ENCODE assay signal across 9 mouse cellular contexts in genomic region chr7:132226379-132227074, GRCm38 (mm10).
A peak's percentile ranks its signal among the peaks of the same experiment; 100 is the strongest.
DNase-seq lines count a peak whose midpoint lies in the region; ATAC-seq and TF ChIP-seq lines count a peak whose summit lies in the region.
"Had no signal": no experiment of that assay in that cellular context is flagged by ENCODE, and none has a peak within 500 bp of the region (broad histone marks: within the 10 kb centered on the region; RNA-seq: fewer than 3 reads in every experiment).

No protein-coding gene starts in this region.

- no peak overlapping the region for H3K9ac ChIP-seq in embryonic facial prominence, embryonic 15.5 days
- H3K9ac ChIP-seq in heart, embryonic 15.5 days: no peak overlapping the region
- no peak overlapping the region for H3K9ac ChIP-seq in kidney, postnatal 0 days (ENCODE audit: low read depth, low read length)
- no peak overlapping the region for H3K9ac ChIP-seq in liver, adult 2 months (ENCODE audit: low read depth, low read length)
- no peak overlapping the region for H3K9ac ChIP-seq in stomach, embryonic 16.5 days (ENCODE audit: low read length)

- H3K4me1 ChIP-seq in bone marrow, adult 2 months (ENCODE audit: control insufficient read depth, insufficient read depth, low read length): no peaks in the 10 kb centered on the region
- H3K4me1 ChIP-seq in embryonic facial prominence, embryonic 15.5 days: peaks cover 25% of the 10 kb centered on the region
- H3K4me1 ChIP-seq in heart, embryonic 15.5 days (replicated peaks): peaks cover 11% of the 10 kb centered on the region
- no peaks in the 10 kb centered on the region for H3K4me1 ChIP-seq in kidney, postnatal 0 days (replicated peaks; ENCODE audit: insufficient read depth, low read length)
- H3K4me1 ChIP-seq in liver, adult 2 months (ENCODE audit: control insufficient read depth, insufficient read depth, low read length): no peaks in the 10 kb centered on the region
- peaks cover 6% of the 10 kb centered on the region; the same call in 1 of the 2 replicates for H3K4me1 ChIP-seq in stomach, embryonic 16.5 days (ENCODE audit: control insufficient read depth, insufficient read depth, low read length)

- no peak overlapping the region for H3K4me3 ChIP-seq in bone marrow, adult 2 months (replicated peaks; ENCODE audit: control insufficient read depth, low read depth, low read length)
- no peak overlapping the region for H3K4me3 ChIP-seq in embryonic facial prominence, embryonic 15.5 days (replicated peaks)
- H3K4me3 ChIP-seq in heart, embryonic 15.5 days: no peak overlapping the region
- H3K4me3 ChIP-seq in kidney, postnatal 0 days (replicated peaks; ENCODE audit: low read depth, low read length): no peak overlapping the region
- no peak overlapping the region for H3K4me3 ChIP-seq in liver, adult 2 months (ENCODE audit: insufficient read depth, low read depth, low read length)
- H3K4me3 ChIP-seq in stomach, embryonic 16.5 days (replicated peaks; ENCODE audit: low read length): no peak overlapping the region
- H3K4me3 ChIP-seq: erythroblast, embryonic 14.5 days had no signal

- no peak for TF ChIP-seq POLR2A in bone marrow, adult 2 months (IDR thresholded peaks at IDR 0.05; ENCODE audit: borderline replicate concordance, control insufficient read depth, low read depth, low read length)
- no peak for TF ChIP-seq POLR2A in liver, adult 2 months (IDR thresholded peaks at IDR 0.05; ENCODE audit: extremely low read depth, insufficient read depth, low read length)

- peak; percentile 17; the same call in 1 of the 2 replicates for ATAC-seq in embryonic facial prominence, embryonic 15.5 days (ENCODE audit: insufficient number of reproducible peaks, low FRiP score, low TSS enrichment, low read depth)
- peak; percentile 68; the same call in 1 of the 2 replicates for ATAC-seq in heart, embryonic 15.5 days (replicated peaks; ENCODE audit: insufficient number of reproducible peaks, insufficient read depth, low FRiP score, low read depth)
- 0 out of 2 replicates have a peak, but pooled peaks have one; percentile 41 for ATAC-seq in kidney, postnatal 0 days (replicated peaks; ENCODE audit: low FRiP score, low read depth)
- ATAC-seq in stomach, embryonic 16.5 days (ENCODE audit: insufficient read depth, low FRiP score): peak; percentile 33; the same call in 1 of the 2 replicates

- H3K4me2 ChIP-seq in embryonic facial prominence, embryonic 15.5 days (replicated peaks): no peak overlapping the region
- no peak overlapping the region for H3K4me2 ChIP-seq in heart, embryonic 15.5 days
- no peak overlapping the region for H3K4me2 ChIP-seq in kidney, postnatal 0 days (ENCODE audit: low read length)
- no peak overlapping the region for H3K4me2 ChIP-seq in stomach, embryonic 16.5 days (ENCODE audit: low read depth, low read length)

- peak; percentile 69 for TF ChIP-seq CTCF in bone marrow, adult 2 months (IDR thresholded peaks at IDR 0.05; ENCODE audit: control insufficient read depth, insufficient read depth, low read length)
- TF ChIP-seq CTCF in kidney, postnatal 0 days (IDR thresholded peaks at IDR 0.05; ENCODE audit: low read depth): peak; percentile 96
- TF ChIP-seq CTCF in liver, adult 2 months (IDR thresholded peaks at IDR 0.05; ENCODE audit: low read depth, low read length): peak; percentile 66

- 0 out of 2 replicates have a peak, but pooled peaks cover 8% of the 10 kb centered on the region for H3K27me3 ChIP-seq in embryonic facial prominence, embryonic 15.5 days
- H3K27me3 ChIP-seq in heart, embryonic 15.5 days: no peaks in the 10 kb centered on the region
- no peaks in the 10 kb centered on the region for H3K27me3 ChIP-seq in kidney, postnatal 0 days (ENCODE audit: insufficient read depth, low read length)
- H3K27me3 ChIP-seq in liver, adult 2 months (ENCODE audit: control insufficient read depth, insufficient read depth, low read length): no peaks in the 10 kb centered on the region
- H3K27me3 ChIP-seq in stomach, embryonic 16.5 days (ENCODE audit: control insufficient read depth, insufficient read depth, low read length): no peaks in the 10 kb centered on the region

- WGBS in bone marrow, adult 2 months: 67% methylated on average over 6 of the region's 6 CpGs
- WGBS in embryonic facial prominence, embryonic 15.5 days: 55% methylated on average over 6 of the region's 6 CpGs
- 50% methylated on average over 6 of the region's 6 CpGs for WGBS in heart, embryonic 15.5 days
- 58% methylated on average over 6 of the region's 6 CpGs for WGBS in kidney, postnatal 0 days
- 55% methylated on average over 6 of the region's 6 CpGs for WGBS in liver, adult 2 months
- 55% methylated on average over 6 of the region's 6 CpGs for WGBS in stomach, embryonic 16.5 days

- no peaks in the 10 kb centered on the region for H3K9me3 ChIP-seq in embryonic facial prominence, embryonic 15.5 days (replicated peaks)
- H3K9me3 ChIP-seq in heart, embryonic 15.5 days (replicated peaks): no peaks in the 10 kb centered on the region
- H3K9me3 ChIP-seq in kidney, postnatal 0 days (replicated peaks; ENCODE audit: low read length): no peaks in the 10 kb centered on the region
- no peaks in the 10 kb centered on the region for H3K9me3 ChIP-seq in stomach, embryonic 16.5 days (replicated peaks; ENCODE audit: control insufficient read depth, low read length)

- H3K36me3 ChIP-seq in embryonic facial prominence, embryonic 15.5 days: no peaks in the 10 kb centered on the region
- no peaks in the 10 kb centered on the region for H3K36me3 ChIP-seq in heart, embryonic 15.5 days
- H3K36me3 ChIP-seq in kidney, postnatal 0 days (ENCODE audit: insufficient read depth, low read length): no peaks in the 10 kb centered on the region
- no peaks in the 10 kb centered on the region for H3K36me3 ChIP-seq in liver, adult 2 months (ENCODE audit: control insufficient read depth, insufficient read depth, low read length)
- no peaks in the 10 kb centered on the region for H3K36me3 ChIP-seq in stomach, embryonic 16.5 days (ENCODE audit: control insufficient read depth, insufficient read depth, low read length)

- peak; percentile 85 for DNase-seq in CD4-positive, CD25-positive, alpha-beta regulatory T cell, adult 2 months (ENCODE audit: low read depth, low spot score)
- peak; percentile 91 for DNase-seq in kidney, postnatal 0 days (ENCODE audit: low spot score)
- DNase-seq in liver, adult 2 months (ENCODE audit: extremely low read depth, low read depth, low spot score): peak; percentile 54
- DNase-seq in neural tube, embryonic 10.5 days (ENCODE audit: extremely low spot score, low spot score): peak; percentile 88

- no peak overlapping the region for H3K27ac ChIP-seq in bone marrow, adult 2 months (ENCODE audit: control insufficient read depth, insufficient read depth, low read depth, low read length, poor library complexity)
- H3K27ac ChIP-seq in embryonic facial prominence, embryonic 15.5 days (replicated peaks): no peak overlapping the region
- H3K27ac ChIP-seq in heart, embryonic 15.5 days: no peak overlapping the region
- H3K27ac ChIP-seq in kidney, postnatal 0 days: no peak overlapping the region
- no peak overlapping the region for H3K27ac ChIP-seq in liver, adult 2 months (replicated peaks; ENCODE audit: insufficient read depth, low read depth, low read length)
- H3K27ac ChIP-seq in stomach, embryonic 16.5 days (ENCODE audit: low read length): no peak overlapping the region

- no peaks in the 10 kb centered on the region for H3K79me2 ChIP-seq in liver, adult 2 months (ENCODE audit: control insufficient read depth, insufficient read depth, low read length)

Comparison
In these comparisons a context has a peak if more than half of its experiments do, and no peak if none do; other contexts are left out.
1. ATAC-seq: peak in every context shown above with its lines; median percentile 68 in heart, embryonic 15.5 days; 41 in kidney, postnatal 0 days; 33 in stomach, embryonic 16.5 days; 17 in embryonic facial prominence, embryonic 15.5 days.